Mouse (Mus musculus): ENCODE data around the gene Cblc.

- TF ChIP-seq GATA1 (IDR thresholded peaks at IDR 0.05; ENCODE audit: borderline replicate concordance, low read length), result no peak
- no peak for TF ChIP-seq FLI1 (IDR thresholded peaks at IDR 0.05; ENCODE audit: low read length)
These were observed 51.8 kb downstream of the Cblc start for GRCm38 (mm10) chr7:19744590-19745385.

Data from megakaryocyte, embryonic 14.5 days (primary cell).